Mouse (Mus musculus): ENCODE measurements around the gene Ankrd11. TPM values are rescaled to one million over a fixed set of nuclear protein-coding genes. Genes with fewer than 3 reads are reported as not detected.

Ankrd11 gene
- total RNA-seq, 2 experiments from 2014 or later: 52.0 to 65.8 TPM

GRCm38 (mm10) chr8:122925939-122926722 lies 115.9 kb downstream of the Ankrd11 start:
- no peak for DNase-seq

- no peak for DNase-seq
These were observed 118.0 kb downstream of the Ankrd11 start for GRCm38 (mm10) chr8:122924091-122924490.

- no peak for DNase-seq
These were observed 118.5 kb downstream of the Ankrd11 start for GRCm38 (mm10) chr8:122923431-122924090.

- no peak for DNase-seq
These were observed 119.1 kb downstream of the Ankrd11 start for GRCm38 (mm10) chr8:122922945-122923344.

- no peak for DNase-seq
These were observed 121.2 kb downstream of the Ankrd11 start for GRCm38 (mm10) chr8:122920890-122921289.

- no peak for DNase-seq
These were observed 123.5 kb downstream of the Ankrd11 start for GRCm38 (mm10) chr8:122918438-122919107.

- DNase-seq: no peak
These were observed 124.3 kb downstream of the Ankrd11 start for GRCm38 (mm10) chr8:122917531-122918392.

GRCm38 (mm10) chr8:122916766-122917165 lies 125.3 kb downstream of the Ankrd11 start:
- no peak for DNase-seq

GRCm38 (mm10) chr8:122912871-122913270 lies 129.2 kb downstream of the Ankrd11 start:
- no peak for DNase-seq

GRCm38 (mm10) chr8:122912150-122912549 lies 129.9 kb downstream of the Ankrd11 start:
- DNase-seq: no peak

- DNase-seq: peak; percentile 76
These were observed 135.5 kb downstream of the Ankrd11 start for GRCm38 (mm10) chr8:122906463-122907021.

- peak; percentile 27 for DNase-seq
These were observed 136.7 kb downstream of the Ankrd11 start for GRCm38 (mm10) chr8:122905346-122905745.

- DNase-seq: no peak
These were observed 137.6 kb downstream of the Ankrd11 start for GRCm38 (mm10) chr8:122904496-122904895.

- no peak for DNase-seq
These were observed 139.1 kb downstream of the Ankrd11 start for GRCm38 (mm10) chr8:122903002-122903401.

GRCm38 (mm10) chr8:122902581-122902980 lies 139.5 kb downstream of the Ankrd11 start:
- DNase-seq: no peak

GRCm38 (mm10) chr8:122901892-122902515 lies 140.1 kb downstream of the Ankrd11 start:
- DNase-seq: no peak

- no peak for DNase-seq
These were observed 140.6 kb downstream of the Ankrd11 start for GRCm38 (mm10) chr8:122901476-122901875.

- DNase-seq: no peak
These were observed 143.0 kb downstream of the Ankrd11 start for GRCm38 (mm10) chr8:122899085-122899484.

- DNase-seq: no peak
These were observed 143.6 kb downstream of the Ankrd11 start for GRCm38 (mm10) chr8:122898473-122898872.

- no peak for DNase-seq
These were observed 144.1 kb downstream of the Ankrd11 start for GRCm38 (mm10) chr8:122898018-122898417.

GRCm38 (mm10) chr8:122897200-122897599 lies 144.9 kb downstream of the Ankrd11 start:
- no peak for DNase-seq
